ENCODE assay signal across 24 mouse cellular contexts in genomic region chr14:31715669-31716068, GRCm38 (mm10).
DNase-seq lines count a peak whose midpoint lies in the region; ATAC-seq and TF ChIP-seq lines count a peak whose summit lies in the region.
"Had no signal": no experiment of that assay in that cellular context is flagged by ENCODE, and none has a peak within 500 bp of the region (broad histone marks: within the 10 kb centered on the region; RNA-seq: fewer than 3 reads in every experiment).

No protein-coding gene starts in this region.

- peaks cover 69% of the 10 kb centered on the region for H3K36me3 ChIP-seq in liver, embryonic 12.5 days
- H3K36me3 ChIP-seq in liver, postnatal 0 days (replicated peaks; ENCODE audit: insufficient read depth, low read length), result peaks cover 36% of the 10 kb centered on the region
- H3K36me3 ChIP-seq in liver, embryonic 13.5 days, result peaks cover 37% of the 10 kb centered on the region

- no peak overlapping the region for H3K4me3 ChIP-seq in liver, embryonic 12.5 days
- no peak overlapping the region for H3K4me3 ChIP-seq in liver, postnatal 0 days (ENCODE audit: low read depth, low read length)
- no peak overlapping the region for H3K4me3 ChIP-seq in liver, embryonic 13.5 days (replicated peaks)
- H3K4me3 ChIP-seq: embryonic facial prominence, embryonic 13.5 days; embryonic facial prominence, embryonic 15.5 days; erythroblast, embryonic 14.5 days; forebrain, embryonic 10.5 days; forebrain, embryonic 12.5 days had no signal

- H3K27me3 ChIP-seq in liver, embryonic 12.5 days (replicated peaks), result no peaks in the 10 kb centered on the region
- H3K27me3 ChIP-seq in liver, postnatal 0 days (ENCODE audit: insufficient read depth, low read length), result no peaks in the 10 kb centered on the region
- H3K27me3 ChIP-seq in liver, embryonic 13.5 days, result no peaks in the 10 kb centered on the region
- H3K27me3 ChIP-seq: CH12.LX; embryonic facial prominence, embryonic 13.5 days; embryonic facial prominence, embryonic 15.5 days; forebrain, embryonic 12.5 days had no signal

- TF ChIP-seq CTCF in liver, postnatal 0 days (IDR thresholded peaks at IDR 0.05; ENCODE audit: low read depth), result no peak

- no peak overlapping the region for H3K9ac ChIP-seq in liver, embryonic 12.5 days
- no peak overlapping the region for H3K9ac ChIP-seq in liver, postnatal 0 days (replicated peaks)
- no peak overlapping the region for H3K9ac ChIP-seq in liver, embryonic 13.5 days
- H3K9ac ChIP-seq: embryonic facial prominence, embryonic 13.5 days; embryonic facial prominence, embryonic 15.5 days; forebrain, embryonic 12.5 days had no signal

- TF ChIP-seq EP300 in liver, postnatal 0 days (IDR thresholded peaks at IDR 0.05; ENCODE audit: low read depth), result no peak

- no peak for DNase-seq in liver, postnatal 0 days
- DNase-seq in liver, embryonic 13.5 days, result no peak
- no peak for DNase-seq in left cerebral cortex, postnatal 25 days (ENCODE audit: low spot score in 2 of 2)
- DNase-seq: adrenal gland, adult 2 months; adrenal gland, postnatal 10 days; adrenal gland, postnatal 25 days; cerebellum, adult 11 months; cerebellum, adult 18-20 months; cerebellum, adult 8-10 months; cerebellum, adult 9-11 months; cerebellum, postnatal 14 days; cerebellum, postnatal 36 days; embryo, embryonic 11 days had no signal

- H3K9me3 ChIP-seq in liver, embryonic 12.5 days (replicated peaks), result no peaks in the 10 kb centered on the region
- no peaks in the 10 kb centered on the region for H3K9me3 ChIP-seq in liver, postnatal 0 days (ENCODE audit: low read length)
- H3K9me3 ChIP-seq in liver, embryonic 13.5 days (replicated peaks), result no peaks in the 10 kb centered on the region
- H3K9me3 ChIP-seq: embryonic facial prominence, embryonic 13.5 days; embryonic facial prominence, embryonic 15.5 days; forebrain, embryonic 10.5 days; forebrain, embryonic 12.5 days; G1E had no signal

- H3K4me1 ChIP-seq in liver, embryonic 12.5 days, result peaks cover 48% of the 10 kb centered on the region
- H3K4me1 ChIP-seq in liver, postnatal 0 days (ENCODE audit: insufficient read depth), result no peaks in the 10 kb centered on the region
- H3K4me1 ChIP-seq in liver, embryonic 13.5 days (replicated peaks), result peaks cover 41% of the 10 kb centered on the region
- H3K4me1 ChIP-seq: embryonic facial prominence, embryonic 13.5 days; embryonic facial prominence, embryonic 15.5 days; forebrain, embryonic 10.5 days; forebrain, embryonic 12.5 days had no signal

- ATAC-seq in liver, embryonic 12.5 days, result peak; percentile 51; the same call in 1 of the 2 replicates
- ATAC-seq in liver, postnatal 0 days, result no peak
- 0 out of 2 replicates have a peak, but pooled peaks have one; percentile 53 for ATAC-seq in liver, embryonic 13.5 days (ENCODE audit: low read depth)
- ATAC-seq in CD4-positive, CD25-positive, alpha-beta regulatory T cell, adult 4 months, result no peak
- ATAC-seq: forebrain, embryonic 14.5 days; forebrain, embryonic 16.5 days had no signal

- intact Hi-C loops in left cerebral cortex, postnatal 25 days (cut with DNase I), result no loop called here

- H3K4me2 ChIP-seq in liver, embryonic 12.5 days, result 0 out of 2 replicates have a peak overlapping the region, but pooled peaks have one; percentile 14
- no peak overlapping the region for H3K4me2 ChIP-seq in liver, postnatal 0 days (ENCODE audit: low read depth, low read length)
- no peak overlapping the region for H3K4me2 ChIP-seq in liver, embryonic 13.5 days
- H3K4me2 ChIP-seq: embryonic facial prominence, embryonic 13.5 days; embryonic facial prominence, embryonic 15.5 days; forebrain, embryonic 12.5 days had no signal

- no peak overlapping the region for H3K27ac ChIP-seq in liver, embryonic 12.5 days
- no peak overlapping the region for H3K27ac ChIP-seq in liver, postnatal 0 days (ENCODE audit: low read depth)
- H3K27ac ChIP-seq in liver, embryonic 13.5 days, result peak overlapping the region; percentile 55; the same call in 1 of the 2 replicates
- H3K27ac ChIP-seq: embryonic facial prominence, embryonic 13.5 days; embryonic facial prominence, embryonic 15.5 days; forebrain, embryonic 10.5 days; forebrain, embryonic 12.5 days had no signal

Comparison
In these comparisons a context has a peak if more than half of its experiments do, and no peak if none do; other contexts are left out.
1. ATAC-seq: peak in liver, embryonic 12.5 days (single experiment) and liver, embryonic 13.5 days (single experiment); none in liver, postnatal 0 days (single experiment) and CD4-positive, CD25-positive, alpha-beta regulatory T cell, adult 4 months (single experiment).